Mouse (Mus musculus) erythroblast, embryonic 14.5 days (primary cell): ENCODE measurements around the gene Shank2.

ENCODE experiments used
- GATA1 ChIP-seq: IDR thresholded peaks from 2 replicates; pipeline ENCODE4 v1.6.1; 2012; ENCODE audit warnings: low read length, inconsistent platforms, mixed read lengths
- TAL1 ChIP-seq: IDR thresholded peaks from 3 replicates; pipeline ENCODE4 v1.6.1; 2012; ENCODE audit warnings: low read length, inconsistent platforms, mixed read lengths

DNA sequence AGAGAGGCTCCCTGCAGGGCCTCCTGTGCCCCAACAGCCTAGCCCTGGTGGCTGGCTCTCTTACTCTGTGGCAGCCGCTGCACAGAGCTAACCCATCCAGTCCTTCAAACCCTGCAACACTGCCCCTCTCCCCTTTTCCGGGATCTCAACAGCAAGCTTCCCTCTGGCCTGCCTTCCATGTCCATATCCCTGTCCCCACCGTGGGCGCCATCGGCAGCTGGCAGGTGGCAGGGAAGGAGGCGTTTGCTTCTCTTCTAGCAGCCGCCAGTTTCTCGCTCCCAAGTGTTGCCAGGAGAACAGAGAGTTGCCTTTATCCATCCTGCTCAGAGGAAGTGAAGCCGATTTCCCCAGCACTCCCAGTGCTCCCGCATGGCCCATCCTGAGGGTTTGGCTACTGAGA lies 323.9 kb downstream of the Shank2 start:
- TF ChIP-seq GATA1 (no peak), TAL1 (no peak)
